Mouse (Mus musculus) heart, postnatal 0 days (tissue): ENCODE measurements at regions not wholly inside any gene's neighbourhood (a gene's known extent, or its start where the extent isn't known, plus 50 kb on each side); places are given as distances from the start of the nearest gene placed in this dataset.

Experiments
- CTCF ChIP-seq: IDR thresholded peaks from 2 replicates; pipeline ENCODE4 v1.5.1; 2016; ENCODE audit warnings: antibody characterized with exemption, control low read depth, low read depth
- EP300 ChIP-seq: IDR thresholded peaks from 2 replicates; pipeline ENCODE4 v1.6.1; 2016; ENCODE audit warnings: antibody characterized with exemption, low read depth

DNA sequence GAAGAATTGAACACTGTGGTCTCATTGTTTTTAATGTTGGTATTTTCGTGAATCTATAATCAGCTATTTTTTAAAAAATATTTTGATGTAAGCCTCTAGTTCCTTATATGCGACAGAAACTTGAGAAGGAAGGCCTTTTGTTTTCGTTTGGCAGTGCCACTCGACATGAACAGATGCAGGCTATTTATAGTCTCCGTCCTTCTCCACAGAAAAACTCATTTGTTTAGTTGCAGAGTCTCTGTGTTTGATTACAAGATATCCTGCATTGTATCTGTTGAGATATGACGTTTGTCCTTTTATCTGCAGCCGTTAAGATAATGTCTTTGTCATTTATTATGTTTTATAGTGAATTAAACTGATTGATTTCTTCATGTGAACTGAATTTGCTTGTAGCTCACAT lies 116.7 kb downstream of the Dhrs2 start:
- TF ChIP-seq CTCF (no peak), EP300 (no peak)
